Mouse (Mus musculus) liver, postnatal 0 days (tissue): ENCODE data around the gene Gfpt1. TPM values are rescaled to one million over a fixed set of nuclear protein-coding genes. Genes with fewer than 3 reads are reported as not detected.
A peak's percentile ranks its signal among the peaks of the same experiment; 100 is the strongest.
"Not testable (repeated sequence)": the region's sequence is repeated elsewhere in the genome, so short reads cannot be mapped to it uniquely, and the experiment has no call there.

ENCODE experiments used
- ATAC-seq: fragments of 200-750 bp; cut with Nextera tagmentation; 2 replicates; pipeline ENCODE4 v1.8.0; 2017; ENCODE audit warnings: mild to moderate bottlenecking, moderate library complexity
- DNase-seq: peaks from one replicate; pipeline ENCODE4 v3.0.0-alpha.2; 2016
- H3K27ac ChIP-seq: fragments of 300-500 bp; sonication (generic); 2 replicates; pipeline ENCODE4 v1.5.1; 2014; ENCODE audit warnings: antibody characterized with exemption, moderate library complexity, mild to moderate bottlenecking, low read depth
- H3K27me3 ChIP-seq: fragments of 300-500 bp; sonication (generic); 2 replicates; pipeline ENCODE4 v1.6.1; 2014; ENCODE audit warnings: low read length, control low read depth, mixed read lengths; ENCODE audit not compliant: insufficient read depth
- H3K36me3 ChIP-seq: fragments of 300-500 bp; sonication (generic); replicated peaks from 2 replicates; pipeline ENCODE4 v1.6.1; 2014; ENCODE audit warnings: mild to moderate bottlenecking, control low read depth, low read length, moderate library complexity, mixed read lengths; ENCODE audit not compliant: insufficient read depth
- H3K4me1 ChIP-seq: fragments of 300-500 bp; sonication (generic); 2 replicates; pipeline ENCODE4 v1.6.1; 2014; ENCODE audit warnings: antibody characterized with exemption, mild to moderate bottlenecking, control low read depth; ENCODE audit not compliant: insufficient read depth
- H3K4me2 ChIP-seq: fragments of 300-500 bp; sonication (generic); 2 replicates; pipeline ENCODE4 v1.6.1; 2014; ENCODE audit warnings: low read depth, mild to moderate bottlenecking, low read length, moderate library complexity, mixed read lengths
- H3K4me3 ChIP-seq: fragments of 300-500 bp; sonication (generic); 2 replicates; pipeline ENCODE4 v1.5.1; 2014; ENCODE audit warnings: low read depth, low read length
- H3K9ac ChIP-seq: fragments of 300-500 bp; sonication (generic); replicated peaks from 2 replicates; pipeline ENCODE4 v1.6.1; 2014; ENCODE audit warnings: mild to moderate bottlenecking, moderate library complexity
- H3K9me3 ChIP-seq: fragments of 300-500 bp; sonication (generic); 2 replicates; pipeline ENCODE4 v1.6.1; 2016; ENCODE audit warnings: mild to moderate bottlenecking, control low read depth, low read length, mixed read lengths
- CTCF ChIP-seq: sonication (generic); IDR thresholded peaks from 2 replicates; pipeline ENCODE4 v1.5.1; 2016; ENCODE audit warnings: antibody characterized with exemption, low read depth
- EP300 ChIP-seq: IDR thresholded peaks from 2 replicates; pipeline ENCODE4 v1.6.1; 2016; ENCODE audit warnings: antibody characterized with exemption, low read depth, mild to moderate bottlenecking
- WGBS: fragments of 180-500 bp; shearing (Covaris S2); extraction: QIAGEN DNeasy Blood & Tissue Kit; methylation state at CpG from one replicate; pipeline ENCODE4 v1.1.7; 2014; ENCODE audit not compliant: insufficient replicate concordance; 5-methylcytosine and 5-hydroxymethylcytosine counted together
- polyA plus RNA-seq: library from polyadenylated mRNA; unstranded; fragments of >200 nt; fragmentation: Nextera tagmentation; extraction: Ambion mirVana; gene quantifications from 2 replicates; pipeline ENCODE4 v1.2.1, GENCODE M21; 2015

Gene Gfpt1
- polyA plus RNA-seq, 1 experiment from 2014 or later: 3.6 TPM

GRCm38 (mm10) chr6:87044895-87045294, 2.2 kb downstream of the Gfpt1 start:
- Histone ChIP-seq H3K27me3 (no peaks in the 10 kb centered on the region), H3K4me3 (no peak overlapping the region), H3K9ac (no peak overlapping the region), H3K4me1 (peaks cover 21% of the 10 kb centered on the region), H3K9me3 (no peaks in the 10 kb centered on the region), H3K27ac (no peak overlapping the region), H3K4me2 (no peak overlapping the region), H3K36me3 (peaks cover 3% of the 10 kb centered on the region; the same call in 1 of the 2 replicates)
- TF ChIP-seq EP300: no peak
- no peak for TF ChIP-seq CTCF
- no peak for DNase-seq
- no peak for ATAC-seq
- WGBS: 45% methylated on average over 2 of the region's 2 CpGs

DNA sequence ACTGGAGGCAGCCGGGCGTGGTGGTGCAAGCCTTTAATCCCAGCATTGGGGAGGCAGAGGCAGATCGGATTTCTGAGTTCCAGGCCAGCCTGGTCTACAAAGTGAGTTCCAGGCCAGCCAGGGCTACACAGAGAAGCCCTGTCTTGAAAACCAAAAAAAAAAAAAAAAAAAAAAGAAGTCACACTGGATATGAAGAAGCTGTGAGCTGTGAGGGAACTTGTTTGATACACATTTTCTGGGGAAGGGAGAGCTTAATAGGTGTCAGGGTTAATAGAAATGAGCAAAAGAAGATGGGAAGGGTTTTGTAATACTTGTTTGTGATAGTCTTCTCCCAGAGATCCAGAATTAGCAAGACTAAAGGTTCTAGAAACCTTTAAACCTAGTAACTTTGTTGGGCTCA, 2.9 kb downstream of the Gfpt1 start:
- H3K9me3 ChIP-seq: no peaks in the 10 kb centered on the region
- H3K4me1 ChIP-seq: peaks cover 21% of the 10 kb centered on the region
- 65% methylated on average over 3 of the region's 3 CpGs for WGBS
- ATAC-seq (no peak), DNase-seq (no peak)
- H3K36me3 ChIP-seq: peaks cover 3% of the 10 kb centered on the region; the same call in 1 of the 2 replicates
- H3K4me2 ChIP-seq: no peak overlapping the region
- H3K4me3 ChIP-seq: no peak overlapping the region
- no peak for TF ChIP-seq EP300
- no peak for TF ChIP-seq CTCF
- no peaks in the 10 kb centered on the region for H3K27me3 ChIP-seq
- H3K27ac ChIP-seq: no peak overlapping the region
- H3K9ac ChIP-seq: no peak overlapping the region

DNA sequence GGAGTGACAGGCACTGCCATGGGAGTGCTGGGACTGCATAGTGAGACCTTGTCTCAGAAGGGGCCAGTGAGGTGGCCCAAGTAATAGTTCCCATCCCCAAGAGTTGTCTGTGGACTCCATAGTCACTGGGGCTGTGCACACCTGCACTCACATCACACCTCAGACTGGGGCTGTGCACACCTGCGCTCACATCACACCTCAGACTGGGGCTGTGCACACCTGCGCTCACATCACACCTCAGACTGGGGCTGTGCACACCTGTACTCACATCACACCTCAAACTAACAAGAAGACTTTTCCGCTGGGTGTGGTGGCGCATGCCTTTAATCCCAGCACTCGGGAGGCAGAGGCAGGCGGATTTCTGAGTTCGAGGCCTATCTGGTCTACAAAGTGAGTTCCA, 6.1 kb downstream of the Gfpt1 start:
- not testable (repeated sequence) for DNase-seq, H3K4me3 ChIP-seq, H3K9me3 ChIP-seq, H3K9ac ChIP-seq, H3K27ac ChIP-seq, ATAC-seq, H3K4me1 ChIP-seq, H3K4me2 ChIP-seq, H3K27me3 ChIP-seq
- H3K36me3 ChIP-seq: peaks cover 21% of the 10 kb centered on the region
- 89% methylated on average over 7 of the region's 7 CpGs for WGBS

GRCm38 (mm10) chr6:87051886-87052425, 9.3 kb downstream of the Gfpt1 start:
- WGBS: 87% methylated on average over 10 of the region's 10 CpGs
- Histone ChIP-seq H3K9me3 (no peaks in the 10 kb centered on the region), H3K36me3 (peaks cover 46% of the 10 kb centered on the region), H3K27ac (no peak overlapping the region), H3K9ac (no peak overlapping the region), H3K4me1 (no peaks in the 10 kb centered on the region), H3K4me2 (no peak overlapping the region), H3K4me3 (no peak overlapping the region), H3K27me3 (no peaks in the 10 kb centered on the region)
- no peak for DNase-seq
- TF ChIP-seq EP300: no peak
- no peak for TF ChIP-seq CTCF
- no peak for ATAC-seq

DNA sequence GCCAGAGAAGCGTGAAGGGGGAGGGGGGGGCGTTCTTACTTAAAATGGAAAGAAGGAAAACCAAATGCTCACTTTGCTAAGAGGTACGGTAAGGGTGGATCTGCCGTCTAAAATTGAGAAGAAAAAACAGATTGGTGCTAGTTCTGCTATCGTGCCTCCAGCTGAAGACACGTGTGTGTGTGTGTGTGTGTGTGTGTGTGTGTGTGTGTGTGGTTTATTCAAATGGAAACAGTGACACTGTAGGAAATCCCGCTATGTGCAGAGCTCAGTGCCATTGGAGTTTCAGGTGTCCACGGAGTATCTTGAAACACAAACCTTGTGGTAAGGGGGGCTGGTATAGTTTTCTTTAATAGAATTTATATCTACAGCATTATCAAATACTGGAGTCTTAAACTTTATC, 11.5 kb downstream of the Gfpt1 start:
- Histone ChIP-seq H3K9me3 (no peaks in the 10 kb centered on the region), H3K9ac (no peak overlapping the region), H3K4me2 (no peak overlapping the region), H3K36me3 (peaks cover 59% of the 10 kb centered on the region), H3K4me1 (no peaks in the 10 kb centered on the region), H3K27me3 (no peaks in the 10 kb centered on the region), H3K27ac (no peak overlapping the region), H3K4me3 (no peak overlapping the region)
- ATAC-seq (no peak), DNase-seq (no peak)
- TF ChIP-seq CTCF (no peak), EP300 (no peak)
- 89% methylated on average over 8 of the region's 8 CpGs for WGBS

GRCm38 (mm10) chr6:87059754-87060153, 17.1 kb downstream of the Gfpt1 start:
- ATAC-seq (no peak), DNase-seq (no peak)
- Histone ChIP-seq H3K27ac (no peak overlapping the region), H3K9ac (no peak overlapping the region), H3K4me1 (no peaks in the 10 kb centered on the region), H3K27me3 (no peaks in the 10 kb centered on the region), H3K9me3 (no peaks in the 10 kb centered on the region), H3K4me2 (no peak overlapping the region), H3K36me3 (peaks cover 57% of the 10 kb centered on the region), H3K4me3 (no peak overlapping the region)
- WGBS: 85% methylated on average over 1 of the region's 1 CpGs
- TF ChIP-seq EP300 (no peak), CTCF (peak; percentile 31; the same call in 1 of the 2 replicates)

DNA sequence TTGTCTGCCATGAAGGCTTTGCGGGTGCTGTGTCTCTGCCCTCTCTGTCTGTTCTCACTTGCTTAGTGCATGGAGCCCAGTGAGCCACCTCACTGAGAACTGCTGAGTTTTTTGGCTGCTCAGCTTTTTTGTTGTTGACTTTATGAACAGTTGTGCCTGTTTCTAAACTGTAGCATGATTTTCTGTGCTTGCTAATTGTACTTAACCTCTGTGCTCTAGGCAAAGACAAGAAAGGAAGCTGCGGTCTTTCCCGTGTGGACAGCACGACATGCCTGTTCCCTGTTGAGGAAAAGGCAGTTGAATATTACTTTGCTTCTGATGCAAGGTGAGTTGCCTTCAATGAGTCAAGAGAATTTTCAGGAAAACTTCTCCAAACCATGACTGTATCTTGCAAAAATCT, 20.9 kb downstream of the Gfpt1 start:
- H3K4me1 ChIP-seq: 0 out of 2 replicates have a peak, but pooled peaks cover 3% of the 10 kb centered on the region
- no peak overlapping the region for H3K27ac ChIP-seq
- H3K27me3 ChIP-seq: no peaks in the 10 kb centered on the region
- WGBS: 85% methylated on average over 4 of the region's 4 CpGs
- peaks cover 42% of the 10 kb centered on the region for H3K36me3 ChIP-seq
- DNase-seq (no peak), ATAC-seq (no peak)
- H3K9ac ChIP-seq: no peak overlapping the region
- H3K4me3 ChIP-seq: no peak overlapping the region
- TF ChIP-seq CTCF (no peak), EP300 (no peak)
- no peak overlapping the region for H3K4me2 ChIP-seq
- H3K9me3 ChIP-seq: no peaks in the 10 kb centered on the region
